Mouse (Mus musculus): ENCODE measurements around the gene Rec8. TPM values are rescaled to one million over a fixed set of nuclear protein-coding genes. Genes with fewer than 3 reads are reported as not detected.

Gene Rec8
- polyA plus RNA-seq, 1 experiment from 2014 or later: not detected

DNA sequence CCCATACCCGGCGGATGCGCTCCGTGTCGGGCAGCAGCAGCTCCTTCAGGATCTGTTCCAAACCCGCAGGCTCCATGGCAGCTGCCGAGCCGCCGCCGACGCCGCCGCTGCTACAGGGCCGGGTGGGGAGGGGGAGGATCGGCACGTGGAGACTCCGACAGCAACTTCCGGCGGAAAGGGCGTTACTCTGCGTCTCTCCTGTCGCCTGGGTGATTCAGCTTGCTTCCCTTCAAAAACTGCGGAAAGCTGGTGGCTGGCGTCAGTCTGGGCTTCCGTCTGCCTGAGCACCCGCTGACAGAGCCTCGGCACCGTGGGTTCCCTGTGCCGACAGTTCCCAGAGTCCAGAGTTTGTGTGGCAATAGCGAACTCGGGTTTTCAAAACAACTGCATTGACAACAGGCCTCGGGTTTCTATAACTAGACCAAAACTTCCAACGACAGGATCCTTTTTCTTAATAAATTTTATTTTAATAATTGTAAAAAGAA is 17.7 kb downstream of the Rec8 start, which contains the start of gene Ipo4:
TSS of gene Ipo4 (minus strand) at position 435 of the 485 bp plus-strand sequence.
- in situ Hi-C loops (cut with MboI; ENCODE audit: low pct_unique_long_range_greater_than_20kb): no loop called here
- no peak for DNase-seq (ENCODE audit: low read depth, low spot score)
- no peaks in the 10 kb centered on the region for H3K27me3 ChIP-seq
- ChIA-PET POLR2A (interaction anchor here (0.6 to 0.9 kb wide), 2 partner anchors 24 to 111 kb away, joined by 3 to 4 read pairs; partner anchors contain the start of gene Mdp1), CTCF (interaction anchor here (0.9 kb wide), 1 partner anchor 9 kb away, joined by 3 read pairs; no protein-coding TSS in a partner anchor)
- ATAC-seq: peak; percentile 87
- TF ChIP-seq CTCF (IDR thresholded peaks at IDR 0.05): no peak

DNA sequence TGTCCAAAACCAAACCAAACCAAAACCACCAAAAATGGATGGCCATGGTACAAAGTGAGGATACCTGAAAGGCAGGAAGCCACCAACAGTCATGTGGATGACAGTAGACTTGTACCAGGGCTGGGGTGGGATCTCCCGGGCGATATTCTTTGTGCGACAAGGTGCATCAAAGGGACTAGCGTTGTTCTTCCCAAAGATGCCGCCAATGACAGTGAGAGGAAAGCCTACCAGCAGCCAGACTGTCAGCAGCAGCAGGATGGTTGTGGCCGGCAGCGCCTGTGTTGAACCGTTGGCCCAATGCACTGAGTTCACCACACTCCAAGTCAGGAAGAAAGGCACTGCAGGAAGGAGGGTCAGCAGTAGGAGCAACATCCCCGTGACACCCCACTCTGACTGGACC is 20.0 kb downstream of the Rec8 start, which contains the start of gene Gm49378:
TSS of gene Gm49378 (minus strand) at position 101 of the 400 bp plus-strand sequence.
- ChIA-PET CTCF (no interaction called here), POLR2A (no interaction called here)
- no peaks in the 10 kb centered on the region for H3K27me3 ChIP-seq
- ATAC-seq (no peak), DNase-seq (ENCODE audit: low read depth, low spot score) (no peak)
- in situ Hi-C loops (cut with MboI; ENCODE audit: low pct_unique_long_range_greater_than_20kb): no loop called here
- no peak for TF ChIP-seq CTCF (IDR thresholded peaks at IDR 0.05)

DNA sequence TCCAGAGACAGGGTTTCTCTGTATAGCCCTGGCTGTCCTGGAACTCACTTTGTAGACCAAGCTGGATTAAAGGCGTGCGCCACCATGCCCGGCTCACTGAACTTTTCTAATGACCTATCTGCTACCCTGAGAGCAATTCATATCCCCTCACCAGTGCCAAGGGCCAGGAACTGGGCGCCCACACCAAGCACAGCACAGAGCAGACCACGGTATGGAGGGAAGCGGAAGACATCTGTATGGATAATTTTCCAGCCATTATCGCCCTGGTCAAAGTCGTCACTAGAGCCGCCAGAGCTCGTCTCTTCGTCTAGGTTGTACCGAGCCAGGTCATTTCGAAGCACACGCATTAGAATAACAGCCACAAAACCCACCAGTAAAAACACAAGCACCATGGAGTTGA is 23.0 kb downstream of the Rec8 start:
- DNase-seq (ENCODE audit: low read depth, low spot score) (no peak), ATAC-seq (no peak)
- TF ChIP-seq CTCF (IDR thresholded peaks at IDR 0.05): no peak
- POLR2A ChIA-PET: interaction anchor here (0.6 kb wide), 1 partner anchor 25 kb away, joined by 5 read pairs; no protein-coding TSS in a partner anchor
- in situ Hi-C loops (cut with MboI; ENCODE audit: low pct_unique_long_range_greater_than_20kb): no loop called here
- no peaks in the 10 kb centered on the region for H3K27me3 ChIP-seq
- CTCF ChIA-PET: no interaction called here

GRCm38 (mm10) chr14:55641291-55641690 is 23.5 kb downstream of the Rec8 start:
- ATAC-seq (no peak), DNase-seq (ENCODE audit: low read depth, low spot score) (no peak)
- no peak for TF ChIP-seq CTCF (IDR thresholded peaks at IDR 0.05)
- in situ Hi-C loops (cut with MboI; ENCODE audit: low pct_unique_long_range_greater_than_20kb): no loop called here
- no peaks in the 10 kb centered on the region for H3K27me3 ChIP-seq
- CTCF ChIA-PET: no interaction called here
- POLR2A ChIA-PET: no interaction called here

GRCm38 (mm10) chr14:55642679-55643059 is 24.8 kb downstream of the Rec8 start:
- in situ Hi-C loops (cut with MboI; ENCODE audit: low pct_unique_long_range_greater_than_20kb): no loop called here
- no peaks in the 10 kb centered on the region for H3K27me3 ChIP-seq
- ChIA-PET CTCF (interaction anchor here (0.6 kb wide), 1 partner anchor 18 kb away, joined by 3 read pairs; no protein-coding TSS in a partner anchor), POLR2A (interaction anchor here (0.6 kb wide), 1 partner anchor 33 kb away, joined by 5 read pairs; no protein-coding TSS in a partner anchor)
- ATAC-seq (no peak), DNase-seq (ENCODE audit: low read depth, low spot score) (no peak)
- no peak for TF ChIP-seq CTCF (IDR thresholded peaks at IDR 0.05)

- DNase-seq (ENCODE audit: low read depth, low spot score): no peak
- no peaks in the 10 kb centered on the region for H3K27me3 ChIP-seq
- in situ Hi-C loops (cut with MboI; ENCODE audit: low pct_unique_long_range_greater_than_20kb): no loop called here
- ChIA-PET CTCF (interaction anchor here (0.6 kb wide), 1 partner anchor 19 kb away, joined by 3 read pairs; no protein-coding TSS in a partner anchor), POLR2A (no interaction called here)
- TF ChIP-seq CTCF (IDR thresholded peaks at IDR 0.05): no peak
- ATAC-seq: peak; percentile 87
Observed at GRCm38 (mm10) chr14:55643060-55643907, 25.4 kb downstream of the Rec8 start, which contains the start of gene Tm9sf1. Gene Tm9sf1 (minus strand): TSS chr14:55643806.

DNA sequence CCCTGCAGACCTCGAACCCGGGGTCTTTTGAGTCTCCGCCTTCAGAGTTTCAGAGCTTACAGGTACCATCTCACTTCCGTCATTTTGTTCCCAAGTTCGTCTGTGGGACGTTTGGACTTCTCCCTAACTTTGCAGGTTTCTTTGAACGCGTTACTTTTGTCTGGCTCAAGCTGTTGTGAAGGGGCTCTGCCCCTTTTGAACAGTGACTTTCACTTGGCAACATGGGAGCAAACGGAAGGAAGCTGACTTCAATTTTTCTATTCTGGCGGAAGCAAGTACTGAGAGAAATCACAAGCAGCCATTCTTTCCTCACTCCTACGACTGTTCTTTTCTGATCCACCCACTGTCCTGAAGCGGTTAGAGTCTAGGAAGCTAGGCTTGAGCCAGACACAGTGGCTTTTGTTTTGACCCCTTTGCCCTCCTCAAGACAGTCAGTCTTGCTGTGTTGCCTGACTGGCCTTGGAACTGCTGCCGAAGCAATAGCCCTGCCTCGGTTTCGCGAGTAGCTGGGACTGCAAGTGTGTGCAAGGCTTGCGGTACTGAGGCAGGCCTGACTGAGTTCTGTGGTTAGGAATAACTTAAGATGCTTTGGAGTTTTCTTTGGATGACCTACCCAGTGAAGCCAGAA is 26.5 kb downstream of the Rec8 start:
- no peak for ATAC-seq
- in situ Hi-C loops (cut with MboI; ENCODE audit: low pct_unique_long_range_greater_than_20kb): no loop called here
- no peak for DNase-seq (ENCODE audit: low read depth, low spot score)
- no peaks in the 10 kb centered on the region for H3K27me3 ChIP-seq
- TF ChIP-seq CTCF (IDR thresholded peaks at IDR 0.05): no peak
- CTCF ChIA-PET: interaction anchor here (0.6 to 3.0 kb wide), 2 partner anchors 9 to 16 kb away, joined by 3 to 15 read pairs; partner anchors contain the start of genes Ipo4 and Mdp1
- POLR2A ChIA-PET: interaction anchor here (0.7 kb wide), 1 partner anchor 9 kb away, joined by 3 read pairs; no protein-coding TSS in a partner anchor

GRCm38 (mm10) chr14:55649884-55650283 is 32.0 kb downstream of the Rec8 start, which contains the start of gene Tssk4:
Gene Tssk4 (plus strand): TSS chr14:55650184.
- ATAC-seq (no peak), DNase-seq (ENCODE audit: low read depth, low spot score) (no peak)
- CTCF ChIA-PET: interaction anchor here (1.1 kb wide), 1 partner anchor 21 kb away, joined by 5 read pairs; no protein-coding TSS in a partner anchor
- POLR2A ChIA-PET: interaction anchor here (0.9 kb wide), 1 partner anchor 8 kb away, joined by 4 read pairs; no protein-coding TSS in a partner anchor
- no peak for TF ChIP-seq CTCF (IDR thresholded peaks at IDR 0.05)
- in situ Hi-C loops (cut with MboI; ENCODE audit: low pct_unique_long_range_greater_than_20kb): no loop called here
- H3K27me3 ChIP-seq: no peaks in the 10 kb centered on the region

DNA sequence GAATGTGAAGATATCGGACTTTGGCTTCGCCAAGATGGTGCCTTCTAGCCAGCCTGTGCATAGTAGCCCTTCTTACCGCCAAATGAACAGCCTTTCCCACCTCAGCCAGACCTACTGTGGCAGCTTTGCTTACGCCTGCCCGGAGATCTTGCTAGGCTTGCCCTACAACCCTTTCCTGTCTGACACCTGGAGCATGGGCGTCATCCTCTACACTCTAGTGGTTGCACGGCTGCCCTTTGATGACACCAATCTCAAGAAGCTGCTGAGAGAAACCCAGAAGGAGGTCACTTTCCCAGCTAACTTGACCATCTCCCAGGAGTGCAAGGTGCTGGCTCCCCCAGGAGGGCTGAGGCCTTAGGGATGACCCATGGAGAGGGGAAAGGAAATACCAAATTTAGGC is 33.7 kb downstream of the Rec8 start:
- no peaks in the 10 kb centered on the region for H3K27me3 ChIP-seq
- ChIA-PET POLR2A (no interaction called here), CTCF (interaction anchor here (1.5 kb wide), 1 partner anchor 8 kb away, joined by 5 read pairs; the partner anchor contains the start of gene Mdp1)
- in situ Hi-C loops (cut with MboI; ENCODE audit: low pct_unique_long_range_greater_than_20kb): no loop called here
- TF ChIP-seq CTCF (IDR thresholded peaks at IDR 0.05): no peak
- ATAC-seq (no peak), DNase-seq (ENCODE audit: low read depth, low spot score) (no peak)

GRCm38 (mm10) chr14:55656935-55657334 is 39.1 kb downstream of the Rec8 start:
- no peak for ATAC-seq
- DNase-seq (ENCODE audit: low read depth, low spot score): no peak
- CTCF ChIA-PET: interaction anchor here (1.3 kb wide), 1 partner anchor 10 kb away, joined by 3 read pairs; no protein-coding TSS in a partner anchor
- no peaks in the 10 kb centered on the region for H3K27me3 ChIP-seq
- in situ Hi-C loops (cut with MboI; ENCODE audit: low pct_unique_long_range_greater_than_20kb): no loop called here
- TF ChIP-seq CTCF (IDR thresholded peaks at IDR 0.05): no peak
- POLR2A ChIA-PET: no interaction called here
